Mouse (Mus musculus): Measurements from ENCODE around the gene Fam117a. TPM values are rescaled to one million over a fixed set of nuclear protein-coding genes. Genes with fewer than 3 reads are reported as not detected.

Gene Fam117a
- polyA plus RNA-seq, 1 experiment from 2014 or later, result 7.4 TPM

GRCm38 (mm10) chr11:95354945-95355660 lies 18.3 kb downstream of the Fam117a start:
- WGBS, result 91% methylated on average over 12 of the region's 12 CpGs
- H3K4me1 ChIP-seq, result no peaks in the 10 kb centered on the region; the same call in 1 of the 2 replicates

GRCm38 (mm10) chr11:95355661-95356011 lies 18.8 kb downstream of the Fam117a start:
- peak overlapping the region; percentile 20; the same call in 1 of the 2 replicates for H3K27ac ChIP-seq
- no peaks in the 10 kb centered on the region; the same call in 1 of the 2 replicates for H3K4me1 ChIP-seq
- H3K9me3 ChIP-seq, result no peaks in the 10 kb centered on the region
- no peak overlapping the region for H3K4me3 ChIP-seq
- no peaks in the 10 kb centered on the region; the same call in 1 of the 2 replicates for H3K36me3 ChIP-seq (replicated peaks)
- H3K27me3 ChIP-seq (ENCODE audit: poor library complexity, severe bottlenecking), result no peaks in the 10 kb centered on the region
- DNase-seq (ENCODE audit: extremely low spot score, low spot score), result no peak
- WGBS, result 98% methylated on average over 5 of the region's 5 CpGs

More at GRCm38 (mm10) chr11:95354945-95355660, 18.3 kb downstream of the Fam117a start:
- peak overlapping the region; percentile 20; the same call in 1 of the 2 replicates for H3K27ac ChIP-seq
- H3K27me3 ChIP-seq (ENCODE audit: poor library complexity, severe bottlenecking), result no peaks in the 10 kb centered on the region
- no peak overlapping the region for H3K4me3 ChIP-seq
- DNase-seq (ENCODE audit: extremely low spot score, low spot score), result no peak
- H3K36me3 ChIP-seq (replicated peaks), result no peaks in the 10 kb centered on the region; the same call in 1 of the 2 replicates
- H3K9me3 ChIP-seq, result no peaks in the 10 kb centered on the region

- H3K27ac ChIP-seq, result peak overlapping the region; percentile 53
- WGBS, result 93% methylated on average over 7 of the region's 7 CpGs
- no peak for DNase-seq (ENCODE audit: extremely low spot score, low spot score)
Observed at GRCm38 (mm10) chr11:95356039-95356438, 19.2 kb downstream of the Fam117a start.

GRCm38 (mm10) chr11:95356469-95357273 lies 19.9 kb downstream of the Fam117a start:
- no peaks in the 10 kb centered on the region for H3K27me3 ChIP-seq (ENCODE audit: poor library complexity, severe bottlenecking)
- peak overlapping the region; percentile 71 for H3K27ac ChIP-seq
- H3K9me3 ChIP-seq, result no peaks in the 10 kb centered on the region
- H3K36me3 ChIP-seq (replicated peaks), result no peaks in the 10 kb centered on the region; the same call in 1 of the 2 replicates
- no peak for DNase-seq (ENCODE audit: extremely low spot score, low spot score)
- 90% methylated on average over 17 of the region's 17 CpGs for WGBS
- no peak overlapping the region for H3K4me3 ChIP-seq
- H3K4me1 ChIP-seq, result no peaks in the 10 kb centered on the region; the same call in 1 of the 2 replicates

More at GRCm38 (mm10) chr11:95356039-95356438, 19.2 kb downstream of the Fam117a start:
- Histone ChIP-seq H3K27me3 (ENCODE audit: poor library complexity, severe bottlenecking) (no peaks in the 10 kb centered on the region), H3K9me3 (no peaks in the 10 kb centered on the region), H3K36me3 (replicated peaks) (no peaks in the 10 kb centered on the region; the same call in 1 of the 2 replicates), H3K4me1 (no peaks in the 10 kb centered on the region; the same call in 1 of the 2 replicates), H3K4me3 (no peak overlapping the region)

- no peak overlapping the region for H3K4me3 ChIP-seq
- H3K4me1 ChIP-seq, result no peaks in the 10 kb centered on the region; the same call in 1 of the 2 replicates
- H3K36me3 ChIP-seq (replicated peaks), result no peaks in the 10 kb centered on the region; the same call in 1 of the 2 replicates
- no peak overlapping the region for H3K27ac ChIP-seq
- no peak for DNase-seq (ENCODE audit: extremely low spot score, low spot score)
- no peaks in the 10 kb centered on the region for H3K27me3 ChIP-seq (ENCODE audit: poor library complexity, severe bottlenecking)
- H3K9me3 ChIP-seq, result no peaks in the 10 kb centered on the region
- 69% methylated on average over 3 of the region's 3 CpGs for WGBS
Observed at GRCm38 (mm10) chr11:95358263-95358662, 21.4 kb downstream of the Fam117a start.

- H3K4me1 ChIP-seq, result no peaks in the 10 kb centered on the region; the same call in 1 of the 2 replicates
- H3K36me3 ChIP-seq (replicated peaks), result 0 out of 2 replicates have a peak, but pooled peaks cover 4% of the 10 kb centered on the region
- no peaks in the 10 kb centered on the region for H3K9me3 ChIP-seq
- H3K4me3 ChIP-seq, result no peak overlapping the region
- 90% methylated on average over 5 of the region's 5 CpGs for WGBS
- no peaks in the 10 kb centered on the region for H3K27me3 ChIP-seq (ENCODE audit: poor library complexity, severe bottlenecking)
- no peak overlapping the region for H3K27ac ChIP-seq
- DNase-seq (ENCODE audit: extremely low spot score, low spot score), result no peak
Observed at GRCm38 (mm10) chr11:95364388-95364787, 27.6 kb downstream of the Fam117a start.

GRCm38 (mm10) chr11:95365596-95365995 lies 28.8 kb downstream of the Fam117a start:
- Histone ChIP-seq H3K27ac (no peak overlapping the region), H3K36me3 (replicated peaks) (peaks cover 4% of the 10 kb centered on the region; the same call in 1 of the 2 replicates), H3K27me3 (ENCODE audit: poor library complexity, severe bottlenecking) (no peaks in the 10 kb centered on the region), H3K4me1 (no peaks in the 10 kb centered on the region), H3K9me3 (no peaks in the 10 kb centered on the region), H3K4me3 (no peak overlapping the region)
- DNase-seq (ENCODE audit: extremely low spot score, low spot score), result no peak
- 91% methylated on average over 10 of the region's 10 CpGs for WGBS

- WGBS, result 91% methylated on average over 6 of the region's 6 CpGs
- no peaks in the 10 kb centered on the region for H3K9me3 ChIP-seq
Observed at GRCm38 (mm10) chr11:95366280-95366897, 29.6 kb downstream of the Fam117a start.

GRCm38 (mm10) chr11:95367011-95367735 lies 30.4 kb downstream of the Fam117a start:
- no peak overlapping the region for H3K4me3 ChIP-seq
- H3K9me3 ChIP-seq, result no peaks in the 10 kb centered on the region
- no peak overlapping the region for H3K27ac ChIP-seq
- peaks cover 9% of the 10 kb centered on the region for H3K36me3 ChIP-seq (replicated peaks)
- no peaks in the 10 kb centered on the region for H3K27me3 ChIP-seq (ENCODE audit: poor library complexity, severe bottlenecking)
- WGBS, result 88% methylated on average over 8 of the region's 8 CpGs
- DNase-seq (ENCODE audit: extremely low spot score, low spot score), result no peak
- 0 out of 2 replicates have a peak, but pooled peaks cover 4% of the 10 kb centered on the region for H3K4me1 ChIP-seq

More at GRCm38 (mm10) chr11:95366280-95366897, 29.6 kb downstream of the Fam117a start:
- Histone ChIP-seq H3K27ac (no peak overlapping the region), H3K36me3 (replicated peaks) (peaks cover 4% of the 10 kb centered on the region; the same call in 1 of the 2 replicates), H3K27me3 (ENCODE audit: poor library complexity, severe bottlenecking) (no peaks in the 10 kb centered on the region), H3K4me1 (no peaks in the 10 kb centered on the region), H3K4me3 (no peak overlapping the region)
- DNase-seq (ENCODE audit: extremely low spot score, low spot score), result no peak

- 0 out of 2 replicates have a peak, but pooled peaks cover 4% of the 10 kb centered on the region for H3K4me1 ChIP-seq
- H3K4me3 ChIP-seq, result no peak overlapping the region
- H3K36me3 ChIP-seq (replicated peaks), result peaks cover 20% of the 10 kb centered on the region
- H3K9me3 ChIP-seq, result no peaks in the 10 kb centered on the region
- no peak overlapping the region for H3K27ac ChIP-seq
- no peaks in the 10 kb centered on the region for H3K27me3 ChIP-seq (ENCODE audit: poor library complexity, severe bottlenecking)
- WGBS, result 96% methylated on average over 8 of the region's 8 CpGs
- no peak for DNase-seq (ENCODE audit: extremely low spot score, low spot score)
Observed at GRCm38 (mm10) chr11:95368231-95368823, 31.5 kb downstream of the Fam117a start.

GRCm38 (mm10) chr11:95368871-95369270 lies 32.1 kb downstream of the Fam117a start:
- H3K4me3 ChIP-seq, result no peak overlapping the region
- WGBS, result 93% methylated on average over 4 of the region's 4 CpGs
- no peak overlapping the region for H3K27ac ChIP-seq
- H3K27me3 ChIP-seq (ENCODE audit: poor library complexity, severe bottlenecking), result no peaks in the 10 kb centered on the region
- H3K4me1 ChIP-seq, result 0 out of 2 replicates have a peak, but pooled peaks cover 4% of the 10 kb centered on the region
- H3K9me3 ChIP-seq, result no peaks in the 10 kb centered on the region
- H3K36me3 ChIP-seq (replicated peaks), result peaks cover 25% of the 10 kb centered on the region
- DNase-seq (ENCODE audit: extremely low spot score, low spot score), result no peak

Data from forebrain, embryonic 10.5 days (tissue).